Mouse (Mus musculus) G1E (cell line): ENCODE measurements around the gene Tbc1d9. TPM values are rescaled to one million over a fixed set of nuclear protein-coding genes. Genes with fewer than 3 reads are reported as not detected.

Experiments used
- ATAC-seq: 2 replicates; pipeline ENCODE4 v1.8.0; 2016; ENCODE audit warnings: mild to moderate bottlenecking; ENCODE audit not compliant: insufficient number of reproducible peaks, poor library complexity, low FRiP score, severe bottlenecking; ENCODE audit errors: extremely low read depth
- DNase-seq: peaks from one replicate; pipeline ENCODE4 v3.0.0; 2012; ENCODE audit warnings: low spot score
- H3K27me3 ChIP-seq: 2 replicates; pipeline ENCODE4 v1.6.1; 2012; ENCODE audit warnings: mild to moderate bottlenecking, low read length, inconsistent platforms; ENCODE audit not compliant: insufficient read depth
- H3K36me3 ChIP-seq: replicated peaks from 2 replicates; pipeline ENCODE3; 2012; ENCODE audit warnings: mild to moderate bottlenecking, inconsistent platforms
- H3K4me1 ChIP-seq: 2 replicates; pipeline ENCODE4 v1.6.1; 2012; ENCODE audit warnings: low read depth, low read length, inconsistent platforms, mixed read lengths; ENCODE audit not compliant: insufficient read depth
- H3K4me3 ChIP-seq: 2 replicates; pipeline ENCODE4 v1.5.1; 2012; ENCODE audit warnings: low read depth, mild to moderate bottlenecking, inconsistent platforms, low read length, moderate library complexity, mixed read lengths
- H3K9me3 ChIP-seq: replicated peaks from 2 replicates; pipeline ENCODE4 v1.6.1; 2012; ENCODE audit warnings: inconsistent platforms
- CTCF ChIP-seq: IDR thresholded peaks from 2 replicates; pipeline ENCODE4 v1.5.1; 2012; ENCODE audit warnings: low read depth, low read length, inconsistent platforms, mixed read lengths
- GATA1 ChIP-seq: IDR thresholded peaks from 2 replicates; pipeline ENCODE4 v1.6.1; 2012; ENCODE audit warnings: borderline replicate concordance, low read length, inconsistent platforms, mixed read lengths
- GATA2 ChIP-seq: IDR thresholded peaks from 2 replicates; pipeline ENCODE4 v1.6.1; 2012; ENCODE audit warnings: low read depth, low read length, inconsistent platforms, borderline replicate concordance
- POLR2AphosphoS5 ChIP-seq: IDR thresholded peaks from 2 replicates; pipeline ENCODE4 v1.6.1; 2012; ENCODE audit warnings: low read depth, low read length, inconsistent platforms; ENCODE audit not compliant: insufficient replicate concordance
- TAL1 ChIP-seq: conservative IDR thresholded peaks from 2 replicates; pipeline ENCODE4 v1.6.1; 2012; ENCODE audit warnings: low read depth, low read length, inconsistent platforms, mixed read lengths
- polyA plus RNA-seq: library from polyadenylated mRNA; stranded (reverse); fragments of >175 nt; gene quantifications from 2 replicates; pipeline ENCODE4 v1.2.3, GENCODE M21; 2012
- total RNA-seq, 2 experiments: library from RNA; stranded (forward) in 1 of 2; stranded (reverse) in 1 of 2; fragments of 200-1000 nt in 1 of 2; fragments of >200 nt in 1 of 2; fragmentation: Nextera tagmentation in 1 of 2; gene quantifications; 2 replicates each; pipeline ENCODE4 v1.2.3; 2014 to 2017

Tbc1d9 gene
- total and polyA plus RNA-seq, 3 experiments: 0.05 TPM; not detected in 2

DNA sequence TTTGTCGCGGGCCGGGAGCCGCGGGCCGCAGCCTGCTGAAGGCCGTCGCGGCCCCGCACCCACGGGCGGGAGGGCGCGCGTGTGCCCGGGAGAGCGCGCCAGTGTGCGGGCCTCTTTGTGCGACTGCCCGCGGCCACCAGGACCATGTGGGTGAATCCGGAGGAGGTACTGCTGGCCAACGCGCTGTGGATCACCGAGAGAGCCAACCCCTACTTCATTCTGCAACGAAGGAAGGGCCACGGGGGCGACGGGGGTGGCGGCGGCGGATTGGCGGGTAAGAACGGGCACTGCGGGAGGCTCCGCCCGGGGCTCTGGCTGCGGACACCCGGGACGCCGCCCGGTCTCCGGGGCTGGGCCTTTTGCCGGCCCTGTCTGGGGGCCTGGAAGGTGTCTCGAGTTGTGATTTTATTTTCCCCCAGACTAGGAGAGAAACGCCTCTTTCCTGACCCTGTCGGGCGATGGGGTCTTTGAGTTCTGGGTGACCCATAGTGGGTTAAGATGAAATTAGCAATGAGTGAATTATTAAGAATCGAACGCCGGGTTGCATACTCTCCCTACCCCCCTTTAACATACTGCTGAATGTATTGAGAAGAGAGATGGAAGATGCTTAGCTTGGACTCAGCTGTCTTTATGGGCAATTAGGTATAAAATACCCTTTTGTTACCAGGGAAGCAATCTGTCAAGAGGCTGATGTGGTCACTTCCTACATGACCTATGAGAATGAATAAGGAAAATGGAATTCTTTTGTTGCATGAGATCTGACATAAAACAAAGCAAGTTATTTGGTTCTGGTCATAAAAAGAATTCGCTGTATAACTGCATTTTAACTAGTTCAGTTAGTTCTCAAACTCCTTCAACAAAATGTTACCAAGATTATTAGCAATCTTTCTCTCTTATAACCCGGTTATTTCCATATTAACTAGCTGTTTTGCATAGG lies 1.0 kb downstream of the Tbc1d9 start, which contains the start of gene Gm10645:
Gene Gm10645, minus strand, starts transcription at position 240 of the 937 bp plus-strand sequence.
- DNase-seq (no peak), ATAC-seq (no peak)
- peaks cover 12% of the 10 kb centered on the region; the same call in 1 of the 2 replicates for H3K27me3 ChIP-seq
- H3K4me3 ChIP-seq: no peak within 1 kb of the TSS; the same call in 1 of the 2 replicates
- H3K4me1 ChIP-seq: no peaks in the 10 kb centered on the region
- H3K36me3 ChIP-seq: no peaks in the 10 kb centered on the region
- 0 out of 2 replicates have a peak, but pooled peaks cover 3% of the 10 kb centered on the region for H3K9me3 ChIP-seq
- TF ChIP-seq GATA2 (no peak), GATA1 (no peak), POLR2AphosphoS5 (no peak), CTCF (no peak), TAL1 (no peak)

DNA sequence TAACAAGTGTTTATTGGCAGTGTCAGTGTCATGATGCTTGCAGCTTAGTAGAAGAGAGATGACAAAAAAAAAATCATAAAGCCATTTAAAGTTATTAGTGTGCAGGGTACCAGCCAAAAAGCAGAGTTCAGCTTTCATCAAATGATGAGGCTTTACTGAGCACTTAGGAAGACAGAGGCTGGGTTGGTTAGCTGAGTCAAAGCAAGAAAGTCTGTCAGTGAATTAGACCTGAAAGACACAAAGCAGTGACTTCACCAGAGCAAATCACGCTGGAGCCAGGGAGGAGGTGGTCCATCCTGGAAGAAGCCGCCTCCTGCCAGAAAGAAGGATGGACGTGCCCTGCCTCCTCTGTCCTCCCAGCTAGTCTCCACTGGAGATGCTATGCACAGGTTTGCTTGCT lies 2.8 kb downstream of the Tbc1d9 start:
- Histone ChIP-seq H3K27me3 (peaks cover 12% of the 10 kb centered on the region; the same call in 1 of the 2 replicates), H3K4me3 (no peak overlapping the region), H3K4me1 (no peaks in the 10 kb centered on the region), H3K9me3 (0 out of 2 replicates have a peak, but pooled peaks cover 3% of the 10 kb centered on the region), H3K36me3 (no peaks in the 10 kb centered on the region)
- no peak for TF ChIP-seq TAL1
- ATAC-seq: no peak
- no peak for DNase-seq

DNA sequence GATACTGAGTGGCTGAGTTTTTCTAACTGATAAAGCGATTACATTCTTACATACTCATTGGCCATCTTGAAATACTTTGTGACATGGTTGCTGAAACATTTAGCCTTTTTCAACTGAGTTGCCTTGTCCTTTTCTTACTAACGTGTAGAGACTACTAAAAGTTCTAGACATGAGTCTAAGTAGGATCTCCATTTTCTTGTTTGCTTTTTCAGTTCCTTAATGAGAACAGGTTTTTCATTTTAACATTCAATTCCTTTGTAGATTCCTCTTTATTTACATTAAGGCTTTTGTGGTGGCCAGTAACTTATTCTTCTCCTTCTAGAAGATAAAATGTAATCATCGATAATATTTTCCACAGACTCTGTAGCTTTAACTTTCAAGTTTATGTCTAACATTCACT lies 4.0 kb downstream of the Tbc1d9 start:
- DNase-seq (no peak), ATAC-seq (no peak)
- no peaks in the 10 kb centered on the region for H3K4me1 ChIP-seq
- H3K36me3 ChIP-seq: no peaks in the 10 kb centered on the region
- H3K27me3 ChIP-seq: peaks cover 12% of the 10 kb centered on the region; the same call in 1 of the 2 replicates
- 0 out of 2 replicates have a peak, but pooled peaks cover 3% of the 10 kb centered on the region for H3K9me3 ChIP-seq
- TF ChIP-seq GATA1 (no peak), POLR2AphosphoS5 (no peak), GATA2 (no peak), TAL1 (no peak)
- H3K4me3 ChIP-seq: no peak overlapping the region

DNA sequence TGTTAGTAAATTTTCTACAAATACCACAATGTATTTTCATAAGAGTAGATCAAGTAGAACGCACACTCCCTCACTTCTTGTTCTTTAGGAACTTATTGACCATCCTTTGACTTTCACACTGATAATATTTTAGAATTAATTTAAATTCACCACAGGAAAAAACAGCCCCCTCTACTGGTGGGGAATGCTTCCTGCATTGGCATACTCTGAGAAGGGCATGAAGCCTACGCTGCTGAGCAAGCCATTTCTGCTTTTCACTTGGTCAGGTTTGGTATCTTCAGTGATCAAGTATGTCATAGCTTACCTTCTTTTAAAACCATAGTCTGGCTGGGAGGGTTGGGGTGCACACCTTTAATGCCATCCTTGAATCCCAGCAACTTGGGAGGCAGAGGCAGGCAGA lies 4.6 kb downstream of the Tbc1d9 start:
- no peak overlapping the region for H3K4me3 ChIP-seq
- H3K27me3 ChIP-seq: peaks cover 12% of the 10 kb centered on the region; the same call in 1 of the 2 replicates
- H3K4me1 ChIP-seq: no peaks in the 10 kb centered on the region
- ATAC-seq: no peak
- DNase-seq: no peak
- 0 out of 2 replicates have a peak, but pooled peaks cover 3% of the 10 kb centered on the region for H3K9me3 ChIP-seq
- no peaks in the 10 kb centered on the region for H3K36me3 ChIP-seq
- TF ChIP-seq GATA1 (no peak), CTCF (0 out of 2 replicates have a peak, but pooled peaks have one; percentile 15)

DNA sequence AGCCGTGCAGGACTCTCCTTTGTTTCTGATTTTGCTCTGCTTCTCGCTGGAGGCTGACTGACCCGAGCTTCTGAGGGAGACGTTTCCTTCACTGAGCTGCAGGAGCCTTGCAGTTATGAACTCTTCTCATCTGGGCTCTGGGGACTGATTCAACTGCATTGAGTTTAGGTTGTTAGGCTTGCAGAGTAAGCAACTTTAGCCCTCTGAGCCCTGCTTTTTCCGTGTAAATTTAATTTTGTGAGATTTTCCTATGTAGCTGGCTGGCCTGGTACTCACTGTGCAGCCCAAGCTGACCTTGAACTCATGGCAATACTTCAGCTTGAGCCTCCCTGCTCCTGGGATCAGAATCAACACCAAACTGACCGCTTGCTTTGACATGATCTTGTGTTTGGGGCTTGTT lies 5.7 kb downstream of the Tbc1d9 start:
- no peak for DNase-seq
- Histone ChIP-seq H3K9me3 (no peaks in the 10 kb centered on the region), H3K27me3 (peaks cover 4% of the 10 kb centered on the region; the same call in 1 of the 2 replicates), H3K36me3 (no peaks in the 10 kb centered on the region), H3K4me1 (no peaks in the 10 kb centered on the region), H3K4me3 (no peak overlapping the region)
- TF ChIP-seq POLR2AphosphoS5 (no peak), TAL1 (no peak), GATA1 (no peak), GATA2 (no peak), CTCF (no peak)
- no peak for ATAC-seq

DNA sequence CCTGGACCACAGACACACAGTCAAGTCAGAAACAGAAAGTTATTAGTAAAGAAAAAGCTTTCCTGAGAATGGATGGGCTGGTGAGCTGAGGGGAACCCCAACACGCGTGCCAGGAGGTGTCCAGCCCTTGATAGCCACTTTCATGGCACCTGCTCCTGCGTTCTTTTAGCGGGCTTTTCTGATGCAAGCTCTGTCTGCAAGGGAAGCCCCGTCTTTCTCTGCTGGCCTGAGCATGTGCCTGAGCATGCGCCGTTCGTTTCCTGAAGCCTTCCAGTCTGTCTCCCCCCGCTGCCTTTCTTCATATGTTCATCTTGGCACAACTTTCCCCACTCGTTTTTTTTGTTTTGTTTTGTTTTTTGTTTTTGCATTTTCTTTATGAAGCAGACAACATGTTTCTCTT lies 10.5 kb downstream of the Tbc1d9 start:
- DNase-seq (no peak), ATAC-seq (no peak)
- Histone ChIP-seq H3K4me3 (no peak overlapping the region), H3K36me3 (no peaks in the 10 kb centered on the region), H3K9me3 (no peaks in the 10 kb centered on the region), H3K27me3 (0 out of 2 replicates have a peak, but pooled peaks cover 3% of the 10 kb centered on the region), H3K4me1 (no peaks in the 10 kb centered on the region)
- TF ChIP-seq TAL1 (no peak), GATA1 (no peak), GATA2 (no peak), POLR2AphosphoS5 (no peak), CTCF (no peak)
